Mouse (Mus musculus) liver, embryonic 12.5 days (tissue): ENCODE measurements around the gene Aox4. TPM values are rescaled to one million over a fixed set of nuclear protein-coding genes. Genes with fewer than 3 reads are reported as not detected.

Experiments used
- ATAC-seq: fragments of 200-750 bp; cut with Nextera tagmentation; 2 replicates; pipeline ENCODE4 v1.8.0; 2017; ENCODE audit warnings: moderate number of reproducible peaks, mild to moderate bottlenecking, moderate library complexity
- H3K27ac ChIP-seq: fragments of 300-500 bp; sonication (generic); 2 replicates; pipeline ENCODE4 v1.5.1; 2016; ENCODE audit warnings: mild to moderate bottlenecking
- H3K27me3 ChIP-seq: fragments of 300-500 bp; sonication (generic); replicated peaks from 2 replicates; pipeline ENCODE4 v1.6.1; 2016; ENCODE audit warnings: mild to moderate bottlenecking, moderate library complexity
- H3K36me3 ChIP-seq: fragments of 300-500 bp; sonication (generic); 2 replicates; pipeline ENCODE4 v1.6.1; 2016; ENCODE audit warnings: mild to moderate bottlenecking, moderate library complexity
- H3K4me1 ChIP-seq: fragments of 300-500 bp; sonication (generic); 2 replicates; pipeline ENCODE4 v1.6.1; 2016
- H3K4me2 ChIP-seq: fragments of 300-500 bp; sonication (generic); 2 replicates; pipeline ENCODE4 v1.6.1; 2016; ENCODE audit warnings: mild to moderate bottlenecking, moderate library complexity
- H3K4me3 ChIP-seq: fragments of 300-500 bp; sonication (generic); 2 replicates; pipeline ENCODE4 v1.5.1; 2016; ENCODE audit warnings: mild to moderate bottlenecking, moderate library complexity
- H3K9ac ChIP-seq: fragments of 300-500 bp; sonication (generic); 2 replicates; pipeline ENCODE4 v1.6.1; 2016; ENCODE audit warnings: mild to moderate bottlenecking, moderate library complexity
- H3K9me3 ChIP-seq: fragments of 300-500 bp; sonication (generic); replicated peaks from 2 replicates; pipeline ENCODE4 v1.6.1; 2016; ENCODE audit warnings: mild to moderate bottlenecking, moderate library complexity
- WGBS: fragments of 180-500 bp; shearing (Covaris S2); methylation state at CpG from one replicate; pipeline ENCODE4 v1.1.7; 2016; ENCODE audit not compliant: insufficient replicate concordance; 5-methylcytosine and 5-hydroxymethylcytosine counted together
- polyA plus RNA-seq: library from polyadenylated mRNA; unstranded; fragments of >200 nt; fragmentation: Nextera tagmentation; extraction: Ambion mirVana; gene quantifications from 2 replicates; pipeline ENCODE4 v1.2.1, GENCODE M21; 2016

Gene Aox4
- polyA plus RNA-seq, 1 experiment from 2014 or later, result 0.82 TPM

GRCm38 (mm10) chr1:58289863-58290469, 79.8 kb downstream of the Aox4 start:
- H3K27me3 ChIP-seq, result 0 out of 2 replicates have a peak, but pooled peaks cover 6% of the 10 kb centered on the region
- H3K4me3 ChIP-seq, result no peak overlapping the region
- H3K9ac ChIP-seq, result no peak overlapping the region
- H3K36me3 ChIP-seq, result no peaks in the 10 kb centered on the region
- no peak overlapping the region for H3K27ac ChIP-seq
- 40% methylated on average over 16 of the region's 16 CpGs for WGBS
- ATAC-seq, result no peak
- H3K4me2 ChIP-seq, result no peak overlapping the region
- H3K9me3 ChIP-seq, result no peaks in the 10 kb centered on the region
- no peaks in the 10 kb centered on the region for H3K4me1 ChIP-seq

DNA sequence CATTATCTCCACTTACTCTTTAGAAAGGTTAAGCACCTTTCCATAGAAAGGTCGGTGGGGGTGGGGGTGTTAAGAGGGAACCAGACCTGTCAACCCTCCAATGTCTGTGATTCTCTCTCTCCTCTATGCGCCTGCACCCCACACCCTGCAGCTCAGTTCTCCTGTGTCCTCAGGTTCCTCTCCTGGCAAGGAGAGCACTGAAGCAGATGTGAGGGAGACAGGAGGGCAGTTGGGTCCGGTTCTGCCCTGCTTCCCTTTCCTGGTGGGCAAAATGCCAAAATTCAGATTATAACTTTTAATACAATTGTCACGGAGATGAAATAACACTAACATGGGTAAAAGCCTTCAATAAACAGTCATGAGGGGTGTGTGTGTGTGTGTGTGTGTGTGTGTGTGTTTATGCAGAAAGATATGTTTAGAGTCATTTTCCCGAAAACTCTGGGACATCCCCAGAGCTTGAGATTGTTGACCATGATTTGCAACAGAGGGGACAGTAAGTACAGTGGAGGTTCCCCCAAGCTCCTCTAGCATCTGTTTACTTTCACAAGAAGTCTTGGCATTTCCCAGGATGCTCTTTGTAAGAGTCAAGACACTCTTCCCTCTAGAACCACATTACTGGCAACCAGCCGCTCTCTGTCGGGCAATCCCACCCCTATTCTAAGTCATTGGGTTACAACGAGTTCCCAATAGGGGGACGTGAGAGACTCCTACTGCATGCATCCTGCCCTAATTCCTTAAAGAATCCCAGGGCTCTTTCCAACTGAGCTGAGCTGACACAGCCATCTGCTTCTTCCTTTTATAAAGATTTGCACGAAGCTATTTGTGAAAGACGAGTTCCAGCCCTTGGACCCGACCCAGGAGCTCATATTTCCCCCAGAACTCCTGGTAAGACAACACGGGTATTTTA, 81.5 kb downstream of the Aox4 start:
- Histone ChIP-seq H3K9ac (no peak overlapping the region), H3K27me3 (0 out of 2 replicates have a peak, but pooled peaks cover 6% of the 10 kb centered on the region), H3K9me3 (no peaks in the 10 kb centered on the region), H3K36me3 (no peaks in the 10 kb centered on the region), H3K4me3 (no peak overlapping the region), H3K27ac (no peak overlapping the region), H3K4me2 (no peak overlapping the region), H3K4me1 (no peaks in the 10 kb centered on the region)
- no peak for ATAC-seq
- 50% methylated on average over 13 of the region's 13 CpGs for WGBS

- 0 out of 2 replicates have a peak, but pooled peaks cover 6% of the 10 kb centered on the region for H3K27me3 ChIP-seq
- H3K4me1 ChIP-seq, result no peaks in the 10 kb centered on the region
- ATAC-seq, result no peak
- no peak overlapping the region for H3K27ac ChIP-seq
- H3K36me3 ChIP-seq, result no peaks in the 10 kb centered on the region
- no peak overlapping the region for H3K9ac ChIP-seq
- no peak overlapping the region for H3K4me2 ChIP-seq
- WGBS, result 58% methylated on average over 5 of the region's 5 CpGs
- no peaks in the 10 kb centered on the region for H3K9me3 ChIP-seq
- H3K4me3 ChIP-seq, result no peak overlapping the region
Observed at GRCm38 (mm10) chr1:58294730-58295129, 84.5 kb downstream of the Aox4 start.

- Histone ChIP-seq H3K4me1 (no peaks in the 10 kb centered on the region), H3K9me3 (no peaks in the 10 kb centered on the region), H3K9ac (no peak overlapping the region), H3K4me2 (no peak overlapping the region), H3K36me3 (no peaks in the 10 kb centered on the region), H3K27me3 (0 out of 2 replicates have a peak, but pooled peaks cover 6% of the 10 kb centered on the region), H3K4me3 (no peak overlapping the region), H3K27ac (no peak overlapping the region)
- WGBS, result 9% methylated on average over 7 of the region's 7 CpGs
- no peak for ATAC-seq
Observed at GRCm38 (mm10) chr1:58296278-58296677, 86.1 kb downstream of the Aox4 start.

DNA sequence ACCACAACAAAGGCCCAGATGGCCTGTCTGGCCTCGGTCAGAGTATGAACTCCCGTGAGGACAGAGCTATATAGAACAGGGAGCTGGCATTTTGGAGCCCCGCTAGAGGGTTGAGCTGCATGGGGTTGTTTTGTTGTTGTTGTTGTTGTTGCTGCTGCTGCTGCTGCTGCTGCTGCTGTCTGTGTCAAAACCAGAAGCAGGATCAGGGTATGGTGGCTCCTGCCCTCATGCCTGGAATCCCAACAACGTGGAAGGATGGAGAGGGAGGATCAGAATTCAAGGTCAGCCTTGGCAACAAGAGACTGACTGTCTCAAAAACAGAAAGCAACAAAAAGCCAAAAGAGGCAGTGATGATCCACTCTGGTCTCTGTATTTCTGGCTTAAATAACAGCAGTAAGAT, 86.6 kb downstream of the Aox4 start:
- Histone ChIP-seq H3K9ac (no peak overlapping the region), H3K27ac (no peak overlapping the region), H3K4me1 (no peaks in the 10 kb centered on the region), H3K4me2 (no peak overlapping the region), H3K27me3 (0 out of 2 replicates have a peak, but pooled peaks cover 6% of the 10 kb centered on the region), H3K4me3 (no peak overlapping the region), H3K9me3 (no peaks in the 10 kb centered on the region), H3K36me3 (no peaks in the 10 kb centered on the region)
- no peak for ATAC-seq
- WGBS, result 48% methylated on average over 4 of the region's 4 CpGs

GRCm38 (mm10) chr1:58298347-58298746, 88.2 kb downstream of the Aox4 start:
- Histone ChIP-seq H3K27me3 (0 out of 2 replicates have a peak, but pooled peaks cover 1% of the 10 kb centered on the region), H3K27ac (no peak overlapping the region), H3K9me3 (no peaks in the 10 kb centered on the region), H3K4me3 (no peak overlapping the region), H3K9ac (no peak overlapping the region), H3K4me2 (no peak overlapping the region), H3K36me3 (no peaks in the 10 kb centered on the region), H3K4me1 (no peaks in the 10 kb centered on the region)
- WGBS, result 53% methylated on average over 6 of the region's 6 CpGs
- ATAC-seq, result no peak

GRCm38 (mm10) chr1:58301073-58301472, 90.9 kb downstream of the Aox4 start:
- Histone ChIP-seq H3K4me3 (no peak overlapping the region), H3K9ac (no peak overlapping the region), H3K4me1 (0 out of 2 replicates have a peak, but pooled peaks cover 2% of the 10 kb centered on the region), H3K27me3 (no peaks in the 10 kb centered on the region), H3K36me3 (no peaks in the 10 kb centered on the region), H3K4me2 (no peak overlapping the region), H3K9me3 (no peaks in the 10 kb centered on the region), H3K27ac (no peak overlapping the region)
- no peak for ATAC-seq
- 78% methylated on average over 7 of the region's 7 CpGs for WGBS

DNA sequence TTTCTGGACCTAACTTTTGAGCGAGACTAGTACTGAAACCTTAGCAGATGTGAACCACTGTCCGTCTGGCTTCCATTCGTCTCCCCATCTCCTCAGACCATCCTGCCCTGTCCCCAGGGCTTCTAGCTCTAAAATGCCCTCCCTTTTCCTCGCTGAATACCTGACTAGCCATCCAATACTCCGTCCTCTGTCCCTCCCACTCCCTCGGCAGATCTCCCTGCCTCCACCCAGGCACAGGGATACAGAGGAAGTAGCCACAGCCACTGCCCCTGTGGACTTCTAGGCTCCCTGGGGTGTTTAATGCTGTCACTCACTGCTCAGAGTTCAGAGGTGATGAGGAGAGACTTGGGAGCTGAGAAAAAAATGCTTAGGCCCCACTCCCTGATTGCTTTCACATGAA, 91.8 kb downstream of the Aox4 start:
- Histone ChIP-seq H3K9ac (no peak overlapping the region), H3K27me3 (no peaks in the 10 kb centered on the region), H3K4me1 (0 out of 2 replicates have a peak, but pooled peaks cover 2% of the 10 kb centered on the region), H3K27ac (no peak overlapping the region), H3K9me3 (no peaks in the 10 kb centered on the region), H3K36me3 (no peaks in the 10 kb centered on the region), H3K4me2 (no peak overlapping the region), H3K4me3 (no peak overlapping the region)
- ATAC-seq, result no peak
- WGBS, result 49% methylated on average over 6 of the region's 6 CpGs

GRCm38 (mm10) chr1:58303009-58303408, 92.8 kb downstream of the Aox4 start:
- no peaks in the 10 kb centered on the region for H3K36me3 ChIP-seq
- 78% methylated on average over 6 of the region's 6 CpGs for WGBS

GRCm38 (mm10) chr1:58303726-58304125, 93.5 kb downstream of the Aox4 start:
- Histone ChIP-seq H3K36me3 (no peaks in the 10 kb centered on the region), H3K4me1 (0 out of 2 replicates have a peak, but pooled peaks cover 2% of the 10 kb centered on the region), H3K27ac (no peak overlapping the region), H3K9ac (no peak overlapping the region), H3K27me3 (no peaks in the 10 kb centered on the region), H3K4me3 (no peak overlapping the region), H3K9me3 (no peaks in the 10 kb centered on the region), H3K4me2 (no peak overlapping the region)
- WGBS, result 47% methylated on average over 4 of the region's 4 CpGs
- no peak for ATAC-seq

More at GRCm38 (mm10) chr1:58303009-58303408, 92.8 kb downstream of the Aox4 start:
- Histone ChIP-seq H3K4me2 (no peak overlapping the region), H3K27ac (no peak overlapping the region), H3K4me1 (0 out of 2 replicates have a peak, but pooled peaks cover 2% of the 10 kb centered on the region), H3K9ac (no peak overlapping the region), H3K4me3 (no peak overlapping the region), H3K27me3 (no peaks in the 10 kb centered on the region), H3K9me3 (no peaks in the 10 kb centered on the region)
- no peak for ATAC-seq

GRCm38 (mm10) chr1:58304296-58304695, 94.1 kb downstream of the Aox4 start:
- H3K4me1 ChIP-seq, result 0 out of 2 replicates have a peak, but pooled peaks cover 2% of the 10 kb centered on the region
- H3K27ac ChIP-seq, result no peak overlapping the region
- H3K9me3 ChIP-seq, result no peaks in the 10 kb centered on the region
- no peak overlapping the region for H3K9ac ChIP-seq
- H3K27me3 ChIP-seq, result no peaks in the 10 kb centered on the region
- no peak overlapping the region for H3K4me2 ChIP-seq
- ATAC-seq, result no peak
- no peak overlapping the region for H3K4me3 ChIP-seq
- 70% methylated on average over 12 of the region's 12 CpGs for WGBS
- no peaks in the 10 kb centered on the region for H3K36me3 ChIP-seq

DNA sequence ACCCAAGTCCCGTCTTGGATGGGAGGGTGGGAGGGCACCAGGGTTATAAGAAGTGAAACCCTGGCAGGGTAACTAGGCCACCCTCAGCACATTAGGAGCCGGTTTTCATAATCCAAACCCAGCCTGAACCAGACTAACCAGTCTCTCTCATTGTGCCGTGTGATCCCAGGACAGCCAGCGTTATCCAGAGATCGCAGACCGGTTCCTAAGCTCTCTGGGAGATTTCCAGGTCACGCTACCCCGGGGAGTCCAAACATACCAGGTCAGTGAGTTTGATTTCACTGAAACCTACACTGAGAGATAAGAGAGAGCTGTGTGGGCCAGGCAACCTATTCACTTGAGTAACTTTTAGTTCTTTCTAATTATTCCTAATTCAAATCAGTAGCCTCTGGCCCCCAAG, 97.0 kb downstream of the Aox4 start:
- Histone ChIP-seq H3K4me1 (0 out of 2 replicates have a peak, but pooled peaks cover 2% of the 10 kb centered on the region), H3K9ac (no peak overlapping the region), H3K27me3 (no peaks in the 10 kb centered on the region), H3K27ac (no peak overlapping the region), H3K9me3 (no peaks in the 10 kb centered on the region), H3K36me3 (no peaks in the 10 kb centered on the region), H3K4me2 (no peak overlapping the region), H3K4me3 (no peak overlapping the region)
- 76% methylated on average over 8 of the region's 8 CpGs for WGBS
- no peak for ATAC-seq
